Mouse (Mus musculus): ENCODE data around the gene Mesp2.

The Mesp2 gene

GRCm38 (mm10) chr7:79861794-79862193 lies 51.3 kb downstream of the Mesp2 start:
- DNase-seq (ENCODE audit: inconsistent ontology term): no peak
